Mouse (Mus musculus): ENCODE measurements around the gene Slc7a4.

GRCm38 (mm10) chr16:17532676-17533329 lies 50.2 kb downstream of the Slc7a4 start:
- TF ChIP-seq ZNF384 (IDR thresholded peaks at IDR 0.05; ENCODE audit: low read depth, low read length) (no peak), CHD2 (IDR thresholded peaks at IDR 0.05; ENCODE audit: low read depth, low read length) (no peak), MAFK (IDR thresholded peaks at IDR 0.05; ENCODE audit: insufficient read depth, low read depth, low read length) (no peak), HCFC1 (IDR thresholded peaks at IDR 0.05; ENCODE audit: borderline replicate concordance, insufficient read depth, low read length) (no peak)
